Mouse (Mus musculus) heart, embryonic 13.5 days (tissue): ENCODE data around the gene Crybb3. TPM values are rescaled to one million over a fixed set of nuclear protein-coding genes. Genes with fewer than 3 reads are reported as not detected.
A peak's percentile ranks its signal among the peaks of the same experiment; 100 is the strongest.

Experiments
- ATAC-seq: fragments of 200-750 bp; cut with Nextera tagmentation; 2 replicates; pipeline ENCODE4 v1.8.0; 2017; ENCODE audit warnings: moderate TSS enrichment; ENCODE audit not compliant: insufficient number of reproducible peaks, low FRiP score, low TSS enrichment; ENCODE audit errors: extremely low read depth
- H3K27ac ChIP-seq: fragments of 300-500 bp; sonication (generic); replicated peaks from 2 replicates; pipeline ENCODE4 v1.5.1; 2015; ENCODE audit warnings: moderate library complexity, mild to moderate bottlenecking, inconsistent platforms
- H3K27me3 ChIP-seq: fragments of 300-500 bp; sonication (generic); replicated peaks from 2 replicates; pipeline ENCODE4 v1.6.1; 2015; ENCODE audit warnings: mild to moderate bottlenecking, inconsistent platforms
- H3K36me3 ChIP-seq: fragments of 300-500 bp; sonication (generic); 2 replicates; pipeline ENCODE4 v1.6.1; 2015; ENCODE audit warnings: mild to moderate bottlenecking, inconsistent platforms
- H3K4me1 ChIP-seq: fragments of 300-500 bp; sonication (generic); 2 replicates; pipeline ENCODE4 v1.6.1; 2015; ENCODE audit warnings: inconsistent platforms
- H3K4me2 ChIP-seq: fragments of 300-500 bp; sonication (generic); 2 replicates; pipeline ENCODE4 v1.6.1; 2015; ENCODE audit warnings: inconsistent platforms, mild to moderate bottlenecking, moderate library complexity
- H3K4me3 ChIP-seq: fragments of 300-500 bp; sonication (generic); 2 replicates; pipeline ENCODE4 v1.5.1; 2015; ENCODE audit warnings: moderate library complexity, mild to moderate bottlenecking, inconsistent platforms
- H3K9ac ChIP-seq: fragments of 300-500 bp; sonication (generic); 2 replicates; pipeline ENCODE4 v1.6.1; 2015; ENCODE audit warnings: inconsistent platforms, mild to moderate bottlenecking, moderate library complexity
- H3K9me3 ChIP-seq: fragments of 300-500 bp; sonication (generic); 2 replicates; pipeline ENCODE4 v1.6.1; 2016; ENCODE audit warnings: inconsistent platforms
- WGBS: fragments of 180-500 bp; shearing (Covaris S2); methylation state at CpG from one replicate; pipeline ENCODE4 v1.1.7; 2015; ENCODE audit warnings: mixed read lengths; 5-methylcytosine and 5-hydroxymethylcytosine counted together
- polyA plus RNA-seq: library from polyadenylated mRNA; unstranded; fragments of >200 nt; fragmentation: Nextera tagmentation; extraction: Ambion mirVana; gene quantifications from 2 replicates; pipeline ENCODE4 v1.2.1, GENCODE M21; 2015

Crybb3 gene
- polyA plus RNA-seq, 1 experiment from 2014 or later = 0.86 TPM

GRCm38 (mm10) chr5:113045511-113046273, 35.7 kb downstream of the Crybb3 start:
- Histone ChIP-seq H3K4me3 (no peak overlapping the region), H3K27ac (no peak overlapping the region), H3K9me3 (no peaks in the 10 kb centered on the region), H3K4me1 (peaks cover 30% of the 10 kb centered on the region), H3K9ac (no peak overlapping the region), H3K27me3 (no peaks in the 10 kb centered on the region), H3K36me3 (no peaks in the 10 kb centered on the region), H3K4me2 (no peak overlapping the region)
- ATAC-seq = no peak
- WGBS = 81% methylated on average over 10 of the region's 10 CpGs

- H3K4me2 ChIP-seq = no peak overlapping the region
- ATAC-seq = no peak
- no peak overlapping the region for H3K4me3 ChIP-seq
- H3K9ac ChIP-seq = no peak overlapping the region
- 0 out of 2 replicates have a peak overlapping the region, but pooled peaks have one; percentile 24 for H3K27ac ChIP-seq
- H3K27me3 ChIP-seq = no peaks in the 10 kb centered on the region
- WGBS = 74% methylated on average over 8 of the region's 8 CpGs
- H3K36me3 ChIP-seq = no peaks in the 10 kb centered on the region
- H3K9me3 ChIP-seq = no peaks in the 10 kb centered on the region
- peaks cover 35% of the 10 kb centered on the region for H3K4me1 ChIP-seq
Observed at GRCm38 (mm10) chr5:113043531-113043930, 37.9 kb downstream of the Crybb3 start.

DNA sequence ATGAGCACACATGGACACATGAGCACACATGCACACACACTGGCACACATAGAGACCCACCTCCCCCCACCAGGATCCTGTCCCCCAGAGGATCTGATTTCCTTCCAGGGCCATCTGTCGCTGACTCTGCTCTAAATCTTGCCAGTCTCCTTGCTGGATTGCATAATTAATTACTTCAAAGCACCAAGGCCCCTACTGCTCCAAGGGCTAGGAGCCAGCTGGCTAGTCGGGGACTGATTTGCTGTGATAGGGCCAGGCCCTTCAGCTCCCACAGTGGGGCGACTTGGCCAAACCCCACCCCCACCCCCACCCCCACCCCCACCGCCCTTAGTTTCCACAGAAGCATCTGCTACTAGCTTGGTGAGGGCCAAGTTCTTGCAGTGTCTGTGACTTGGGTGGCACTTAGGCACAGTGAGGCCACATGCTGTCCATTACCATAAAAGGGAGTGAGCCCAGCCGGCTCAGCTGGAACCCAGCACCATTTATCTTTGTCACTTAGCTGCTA, 39.8 kb downstream of the Crybb3 start:
- H3K4me2 ChIP-seq = no peak overlapping the region
- 12% methylated on average over 5 of the region's 5 CpGs for WGBS
- H3K36me3 ChIP-seq = no peaks in the 10 kb centered on the region
- H3K9ac ChIP-seq = 0 out of 2 replicates have a peak overlapping the region, but pooled peaks have one; percentile 50
- no peak overlapping the region for H3K4me3 ChIP-seq
- no peak for ATAC-seq
- H3K9me3 ChIP-seq = no peaks in the 10 kb centered on the region
- no peaks in the 10 kb centered on the region for H3K27me3 ChIP-seq
- H3K27ac ChIP-seq = peak overlapping the region; percentile 33
- peaks cover 35% of the 10 kb centered on the region for H3K4me1 ChIP-seq

DNA sequence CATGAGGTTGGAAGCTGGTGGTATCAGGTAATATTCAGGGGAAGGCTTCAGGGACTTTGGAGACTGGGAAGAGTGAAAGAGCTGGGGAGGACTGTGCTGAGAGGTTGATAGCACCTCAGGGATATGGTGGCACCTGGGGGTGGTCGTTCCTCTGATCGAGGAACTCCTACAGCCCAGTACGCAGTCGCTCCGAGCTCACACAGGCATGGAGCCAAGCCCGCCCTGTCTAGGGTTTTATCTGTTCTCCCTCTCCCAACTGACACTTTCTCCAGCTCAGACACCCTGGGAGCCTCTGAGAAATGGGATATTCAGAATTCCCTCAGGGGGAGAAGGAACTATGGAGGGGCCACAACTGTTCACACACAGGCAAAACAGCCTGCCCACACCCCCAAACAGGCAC, 40.6 kb downstream of the Crybb3 start:
- H3K27me3 ChIP-seq = no peaks in the 10 kb centered on the region
- peaks cover 40% of the 10 kb centered on the region for H3K4me1 ChIP-seq
- no peaks in the 10 kb centered on the region for H3K9me3 ChIP-seq
- H3K4me3 ChIP-seq = no peak overlapping the region
- peak overlapping the region; percentile 50 for H3K9ac ChIP-seq
- 24% methylated on average over 6 of the region's 6 CpGs for WGBS
- H3K36me3 ChIP-seq = no peaks in the 10 kb centered on the region
- peak overlapping the region; percentile 33 for H3K27ac ChIP-seq
- H3K4me2 ChIP-seq = no peak overlapping the region
- no peak for ATAC-seq

DNA sequence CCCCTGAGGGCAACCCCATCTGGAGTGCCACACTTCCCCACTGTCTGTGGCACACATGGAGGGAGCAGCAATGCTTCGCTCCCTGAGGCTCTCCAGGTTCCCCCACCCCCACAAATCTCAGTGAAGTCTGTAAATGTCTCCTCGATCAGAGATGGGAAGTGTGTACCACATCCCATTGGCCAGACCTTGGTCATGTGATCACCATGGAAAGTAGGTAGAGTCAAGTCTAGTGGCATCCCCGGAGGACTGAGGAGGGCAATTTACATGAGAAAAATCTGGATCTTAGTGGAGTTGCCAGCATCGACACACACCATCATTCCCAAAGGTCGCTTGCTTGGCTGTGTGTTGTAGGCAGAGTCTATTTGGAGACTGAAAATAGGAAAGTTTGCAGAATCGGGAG, 42.8 kb downstream of the Crybb3 start:
- no peak for ATAC-seq
- no peak overlapping the region for H3K9ac ChIP-seq
- no peaks in the 10 kb centered on the region for H3K36me3 ChIP-seq
- H3K4me2 ChIP-seq = no peak overlapping the region
- H3K27me3 ChIP-seq = no peaks in the 10 kb centered on the region
- 87% methylated on average over 6 of the region's 6 CpGs for WGBS
- H3K4me3 ChIP-seq = no peak overlapping the region
- no peaks in the 10 kb centered on the region for H3K9me3 ChIP-seq
- H3K4me1 ChIP-seq = peaks cover 57% of the 10 kb centered on the region
- no peak overlapping the region for H3K27ac ChIP-seq

- H3K4me1 ChIP-seq = peaks cover 25% of the 10 kb centered on the region
- peak overlapping the region; percentile 2; the same call in 1 of the 2 replicates for H3K4me2 ChIP-seq
- ATAC-seq = no peak
- no peak overlapping the region for H3K9ac ChIP-seq
- no peaks in the 10 kb centered on the region for H3K36me3 ChIP-seq
- 59% methylated on average over 10 of the region's 10 CpGs for WGBS
- H3K4me3 ChIP-seq = no peak overlapping the region
- no peaks in the 10 kb centered on the region for H3K9me3 ChIP-seq
- peak overlapping the region; percentile 22; the same call in 1 of the 2 replicates for H3K27ac ChIP-seq
- H3K27me3 ChIP-seq = peaks cover 9% of the 10 kb centered on the region
Observed at GRCm38 (mm10) chr5:113035094-113036047, 46.0 kb downstream of the Crybb3 start.

DNA sequence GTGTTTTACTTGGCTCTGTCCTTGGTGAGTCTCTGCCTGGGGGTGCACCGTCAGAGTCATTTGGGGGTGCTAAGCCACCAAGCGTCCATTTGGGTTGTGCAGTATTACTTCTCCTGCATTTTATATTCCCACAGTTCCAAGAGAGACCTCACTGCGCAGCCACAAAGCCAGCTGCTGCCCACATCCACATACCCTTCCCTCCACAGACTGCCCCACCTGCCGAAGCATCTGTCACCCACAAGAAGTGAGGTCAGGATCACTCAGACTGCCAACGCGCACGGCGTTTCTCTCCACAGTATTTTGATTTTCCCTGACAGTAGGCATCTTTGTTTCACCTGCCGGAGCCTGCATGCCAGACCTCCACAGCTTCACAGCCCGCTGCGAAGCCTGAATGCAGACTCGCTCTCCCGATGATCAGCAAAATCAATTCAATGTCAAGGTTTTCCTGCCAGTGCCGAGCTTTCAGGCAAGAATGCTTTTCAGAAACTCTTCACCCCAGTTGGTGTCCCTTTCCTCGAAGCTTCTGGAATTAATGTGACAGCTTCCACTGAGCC, 50.1 kb downstream of the Crybb3 start:
- peaks cover 9% of the 10 kb centered on the region for H3K27me3 ChIP-seq
- WGBS = 72% methylated on average over 15 of the region's 15 CpGs
- H3K4me1 ChIP-seq = peaks cover 24% of the 10 kb centered on the region
- no peak overlapping the region for H3K27ac ChIP-seq
- no peak overlapping the region for H3K4me2 ChIP-seq
- H3K9me3 ChIP-seq = no peaks in the 10 kb centered on the region
- H3K4me3 ChIP-seq = no peak overlapping the region
- ATAC-seq = no peak
- no peaks in the 10 kb centered on the region for H3K36me3 ChIP-seq
- H3K9ac ChIP-seq = no peak overlapping the region

- Histone ChIP-seq H3K27me3 (peaks cover 9% of the 10 kb centered on the region), H3K9ac (no peak overlapping the region), H3K4me2 (no peak overlapping the region), H3K4me1 (peaks cover 12% of the 10 kb centered on the region), H3K36me3 (no peaks in the 10 kb centered on the region), H3K27ac (no peak overlapping the region), H3K9me3 (no peaks in the 10 kb centered on the region), H3K4me3 (no peak overlapping the region)
- ATAC-seq = no peak
- 52% methylated on average over 3 of the region's 3 CpGs for WGBS
Observed at GRCm38 (mm10) chr5:113030082-113030481, 51.3 kb downstream of the Crybb3 start.

DNA sequence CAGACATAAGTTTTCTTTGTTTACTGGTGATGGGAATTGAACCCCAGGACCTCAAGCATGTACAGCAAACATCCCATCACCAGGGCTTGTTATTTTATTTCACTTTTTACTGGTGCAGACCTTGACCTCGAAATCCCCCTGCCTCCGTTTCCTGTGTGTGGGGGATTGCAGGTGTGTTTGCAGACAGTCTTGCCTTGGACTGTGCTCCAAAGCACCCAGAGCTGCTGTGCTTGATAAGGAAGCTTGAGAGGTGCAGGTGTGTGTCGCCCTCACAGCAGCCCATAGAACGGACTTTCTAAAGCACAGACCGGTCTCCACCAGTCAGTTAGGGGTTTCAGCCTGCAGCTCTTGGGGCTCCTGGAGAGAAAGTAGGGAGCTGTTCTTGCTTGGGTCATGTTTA, 54.7 kb downstream of the Crybb3 start:
- H3K4me2 ChIP-seq = no peak overlapping the region
- no peak overlapping the region for H3K27ac ChIP-seq
- no peaks in the 10 kb centered on the region for H3K9me3 ChIP-seq
- H3K27me3 ChIP-seq = peaks cover 5% of the 10 kb centered on the region
- ATAC-seq = no peak
- no peaks in the 10 kb centered on the region for H3K36me3 ChIP-seq
- H3K9ac ChIP-seq = no peak overlapping the region
- no peak overlapping the region for H3K4me3 ChIP-seq
- 75% methylated on average over 5 of the region's 5 CpGs for WGBS
- H3K4me1 ChIP-seq = peaks cover 11% of the 10 kb centered on the region
